Mouse (Mus musculus) cortical plate, adult 2 months (tissue): ENCODE measurements around the gene Cdc25b.

ENCODE experiments used
- CTCF ChIP-seq: fragments of 200-500 bp; IDR thresholded peaks from 2 replicates; pipeline ENCODE4 v1.5.1; 2011; ENCODE audit warnings: mild to moderate bottlenecking, control low read depth, low read length; ENCODE audit not compliant: insufficient read depth; ENCODE audit errors: extremely low read depth
- POLR2A ChIP-seq: fragments of 200-500 bp; IDR thresholded peaks from 2 replicates; pipeline ENCODE4 v1.6.1; 2011; ENCODE audit warnings: mild to moderate bottlenecking, low read length, control low read depth; ENCODE audit not compliant: insufficient read depth; ENCODE audit errors: extremely low read depth

DNA sequence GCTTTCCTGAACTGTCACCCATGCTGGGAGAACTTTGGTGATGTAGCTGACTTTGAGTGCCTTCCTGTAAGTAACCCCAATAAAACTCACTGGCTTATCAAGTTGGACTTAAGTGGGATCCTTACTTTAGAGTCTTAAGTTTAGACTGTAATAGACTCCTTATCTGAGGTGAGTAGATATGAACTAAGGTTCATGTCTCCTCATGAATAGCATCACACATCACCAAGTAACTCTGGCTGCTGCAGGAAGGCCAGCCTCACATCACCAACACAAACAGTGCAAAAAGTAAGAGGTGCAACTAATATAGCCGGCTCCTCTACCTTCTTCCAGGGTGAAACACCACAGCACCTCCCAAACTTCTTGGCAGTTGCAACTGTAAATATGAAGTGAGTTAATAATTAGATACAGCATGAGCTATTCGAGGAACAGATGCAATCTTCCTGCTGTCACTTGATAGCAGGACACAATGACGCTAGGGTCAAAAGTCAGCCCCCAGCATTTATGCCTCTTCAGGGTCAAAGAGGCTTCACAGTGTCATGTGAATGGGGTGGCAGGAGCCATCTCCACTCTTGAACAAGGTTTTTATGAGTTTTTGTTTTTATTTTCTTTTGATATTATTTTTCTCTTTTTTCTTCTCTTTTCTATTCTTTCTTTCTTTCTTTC, 35.2 kb downstream of the Cdc25b start:
- TF ChIP-seq CTCF (no peak), POLR2A (no peak)
